Mouse (Mus musculus): ENCODE measurements around the gene Hoxc4.

DNA sequence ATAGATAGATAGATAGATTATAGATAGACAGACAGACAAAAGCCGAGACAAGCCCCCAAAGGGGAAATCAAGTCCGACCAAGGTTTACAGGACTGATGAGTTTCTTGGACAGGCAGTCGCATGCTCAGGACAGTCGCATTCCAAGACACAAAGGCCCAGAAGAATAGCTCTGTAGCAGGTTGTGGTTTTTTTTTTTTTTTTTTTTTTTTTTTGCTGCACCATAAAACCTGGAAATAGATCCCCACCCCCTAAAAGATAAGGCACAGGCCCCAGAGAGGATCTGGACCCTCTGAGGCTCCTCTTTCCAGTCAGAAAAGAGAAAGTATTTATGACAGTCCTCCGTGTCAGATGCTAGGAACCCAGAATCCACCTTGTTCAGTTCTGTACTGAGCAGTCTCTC is 30.7 kb upstream of the Hoxc4 start:
- TF ChIP-seq POLR2A (IDR thresholded peaks at IDR 0.05; ENCODE audit: low read depth, low read length) (no peak), CTCF (IDR thresholded peaks at IDR 0.05; ENCODE audit: extremely low read depth, insufficient read depth, insufficient read length, insufficient replicate concordance) (no peak)

All from spleen, adult 2 months (tissue).